Mouse (Mus musculus) retina, postnatal 1 day (tissue): ENCODE data around the gene Aldoart1.

Experiments
- DNase-seq: peaks from one replicate; pipeline ENCODE4 v3.0.0-alpha.2; 2012

Gene Aldoart1

DNA sequence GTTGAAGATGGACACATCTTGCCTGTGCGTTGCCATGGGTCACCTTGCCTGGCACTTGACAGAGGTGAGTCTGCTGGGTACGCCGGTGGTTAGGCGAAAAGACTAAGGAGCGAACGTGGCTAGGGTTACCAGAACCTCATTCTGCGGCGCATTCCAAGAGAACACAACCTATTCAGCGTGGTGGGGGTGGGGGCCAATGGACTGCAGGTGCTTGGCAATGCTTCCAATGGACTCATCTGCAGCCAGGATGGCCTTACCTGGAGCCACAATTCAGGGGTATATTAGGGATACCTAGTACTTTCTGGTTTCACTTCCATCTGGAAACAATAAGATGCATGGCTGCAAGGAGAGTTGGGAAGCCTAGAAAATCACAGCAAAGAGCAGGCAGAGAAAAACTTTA, at the start of gene Aldoart1:
TSS of gene Aldoart1 (minus strand) at position 101 of the 400 bp plus-strand sequence.
- DNase-seq, result no peak

GRCm38 (mm10) chr4:72901566-72901965, 49.1 kb upstream of the Aldoart1 start:
- DNase-seq, result no peak

- DNase-seq, result peak; percentile 26
These were observed 13.1 kb upstream of the Aldoart1 start for GRCm38 (mm10) chr4:72865371-72866075.

- no peak for DNase-seq
These were observed 8.2 kb downstream of the Aldoart1 start for GRCm38 (mm10) chr4:72844276-72844675.

- no peak for DNase-seq
These were observed 9.4 kb downstream of the Aldoart1 start for GRCm38 (mm10) chr4:72843025-72843424.

DNA sequence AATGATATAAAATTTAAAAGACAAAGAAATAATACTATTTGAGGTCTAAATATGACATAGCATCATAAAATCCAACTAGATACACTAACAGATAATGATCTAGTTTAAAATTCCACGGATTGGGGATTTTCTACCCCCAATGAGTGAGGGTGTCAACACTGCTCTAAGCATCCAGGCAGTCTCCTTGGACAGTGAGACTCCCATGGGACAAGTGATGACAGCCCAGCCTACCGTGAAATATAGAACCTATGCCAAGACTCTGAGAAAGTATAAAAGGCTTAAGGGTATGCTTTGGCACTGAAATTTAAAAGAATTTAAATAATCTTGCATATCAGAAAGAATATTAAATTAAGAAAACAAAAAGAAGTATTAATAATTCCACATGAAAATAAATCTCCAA, 16.0 kb downstream of the Aldoart1 start:
- no peak for DNase-seq

- peak; percentile 5 for DNase-seq
These were observed 17.0 kb downstream of the Aldoart1 start for GRCm38 (mm10) chr4:72835400-72835799.

DNA sequence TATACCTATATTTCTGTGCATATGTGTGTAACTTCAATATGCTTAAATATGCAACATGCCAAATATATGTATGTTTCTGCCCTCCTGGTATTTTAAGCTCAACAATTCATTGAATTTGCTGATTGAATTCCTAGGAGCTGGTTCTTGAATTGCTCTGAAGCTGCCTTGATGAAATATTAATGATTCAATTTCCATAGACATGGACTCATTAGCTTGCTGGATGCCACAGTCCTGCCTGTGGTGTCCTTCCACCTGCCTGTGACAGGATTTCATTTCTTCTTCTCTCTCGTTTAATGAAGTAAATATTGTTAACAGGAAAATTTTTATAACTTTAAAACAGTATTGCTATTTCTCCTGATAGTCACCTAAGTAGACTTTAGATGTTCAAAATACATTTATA, 51.6 kb downstream of the Aldoart1 start:
- DNase-seq, result no peak
